Comparison of ENCODE assay signal across 9 mouse cellular contexts in genomic region chr6:125690057-125690703, GRCm38 (mm10). TPM values are rescaled to one million over a fixed set of nuclear protein-coding genes. Genes with fewer than 3 reads are reported as not detected.
DNase-seq lines count a peak whose midpoint lies in the region; ATAC-seq lines count a peak whose summit lies in the region.
"Had no signal": no experiment of that assay in that cellular context is flagged by ENCODE, and none has a peak within 500 bp of the region (broad histone marks: within the 10 kb centered on the region; RNA-seq: fewer than 3 reads in every experiment).

Ano2 (plus strand) TSS chr6:125690419.

- peak; percentile 75; the same call in 1 of the 2 replicates for ATAC-seq in kidney, embryonic 14.5 days (ENCODE audit: low FRiP score, low TSS enrichment)
- ATAC-seq in intestine, embryonic 14.5 days (replicated peaks; ENCODE audit: low FRiP score, low TSS enrichment, low read depth) = no peak
- ATAC-seq in neural tube, embryonic 15.5 days (ENCODE audit: low FRiP score) = peak; percentile 65
- no peak for ATAC-seq in megakaryocyte progenitor cell, adult 5-6 weeks (replicated peaks; ENCODE audit: poor library complexity)

- H3K36me3 ChIP-seq in kidney, embryonic 14.5 days (ENCODE audit: control insufficient read depth, insufficient read depth, low read length) = no peaks in the 10 kb centered on the region
- H3K36me3 ChIP-seq in intestine, embryonic 14.5 days (ENCODE audit: control insufficient read depth, insufficient read depth, low read length) = no peaks in the 10 kb centered on the region
- no peaks in the 10 kb centered on the region for H3K36me3 ChIP-seq in neural tube, embryonic 15.5 days
- H3K36me3 ChIP-seq: G1E had no signal

- H3K4me1 ChIP-seq in kidney, embryonic 14.5 days (ENCODE audit: control insufficient read depth, insufficient read depth, low read length) = peaks cover 11% of the 10 kb centered on the region; the same call in 1 of the 2 replicates
- 0 out of 2 replicates have a peak, but pooled peaks cover 3% of the 10 kb centered on the region for H3K4me1 ChIP-seq in intestine, embryonic 14.5 days (replicated peaks; ENCODE audit: control insufficient read depth, insufficient read depth, low read length)
- peaks cover 13% of the 10 kb centered on the region for H3K4me1 ChIP-seq in neural tube, embryonic 15.5 days

- H3K9ac ChIP-seq in kidney, embryonic 14.5 days (ENCODE audit: low read depth, low read length) = no peak within 1 kb of the TSS
- no peak within 1 kb of the TSS for H3K9ac ChIP-seq in intestine, embryonic 14.5 days (ENCODE audit: low read length)
- H3K9ac ChIP-seq in neural tube, embryonic 15.5 days (replicated peaks) = peak within 1 kb of the TSS; percentile 12

- no peaks in the 10 kb centered on the region for H3K27me3 ChIP-seq in kidney, embryonic 14.5 days (ENCODE audit: control insufficient read depth, insufficient read depth, low read length)
- H3K27me3 ChIP-seq in intestine, embryonic 14.5 days (replicated peaks; ENCODE audit: control insufficient read depth, insufficient read depth, low read length) = peaks cover 7% of the 10 kb centered on the region
- H3K27me3 ChIP-seq in neural tube, embryonic 15.5 days (replicated peaks) = 0 out of 2 replicates have a peak, but pooled peaks cover 3% of the 10 kb centered on the region

- H3K4me3 ChIP-seq in kidney, embryonic 14.5 days (ENCODE audit: low read length) = peak within 1 kb of the TSS; percentile 28
- no peak within 1 kb of the TSS; the same call in 1 of the 2 replicates for H3K4me3 ChIP-seq in intestine, embryonic 14.5 days (ENCODE audit: low read depth, low read length)
- H3K4me3 ChIP-seq in neural tube, embryonic 15.5 days (replicated peaks) = peak within 1 kb of the TSS; percentile 30

- 2% methylated on average over 20 of the region's 20 CpGs for WGBS in kidney, embryonic 14.5 days
- WGBS in intestine, embryonic 14.5 days = 3% methylated on average over 20 of the region's 20 CpGs
- 8% methylated on average over 20 of the region's 20 CpGs for WGBS in neural tube, embryonic 15.5 days

- no peak for DNase-seq in kidney, postnatal 14 days
- peak; percentile 10 for DNase-seq in ZHBTc4 (ENCODE audit: low read depth, low spot score)
- peak; percentile 38 for DNase-seq in embryo, embryonic 11 days
- peak; percentile 56 for DNase-seq in intestine, embryonic 14.5 days (ENCODE audit: low spot score)
- DNase-seq in frontal cortex, postnatal 10 days (ENCODE audit: low spot score in 2 of 2) = no peak

- H3K27ac ChIP-seq in kidney, embryonic 14.5 days (ENCODE audit: low read depth, low read length) = no peak within 1 kb of the TSS
- H3K27ac ChIP-seq in intestine, embryonic 14.5 days (ENCODE audit: low read depth) = no peak within 1 kb of the TSS
- H3K27ac ChIP-seq in neural tube, embryonic 15.5 days (replicated peaks) = no peak within 1 kb of the TSS

- H3K4me2 ChIP-seq in kidney, embryonic 14.5 days (replicated peaks; ENCODE audit: low read depth, low read length) = peak within 1 kb of the TSS; percentile 50
- H3K4me2 ChIP-seq in intestine, embryonic 14.5 days (ENCODE audit: low read length) = peak within 1 kb of the TSS; percentile 39
- peak within 1 kb of the TSS; percentile 64 for H3K4me2 ChIP-seq in neural tube, embryonic 15.5 days

- H3K9me3 ChIP-seq in kidney, embryonic 14.5 days (ENCODE audit: control insufficient read depth, low read length) = no peaks in the 10 kb centered on the region
- H3K9me3 ChIP-seq in intestine, embryonic 14.5 days (ENCODE audit: control insufficient read depth, low read length) = no peaks in the 10 kb centered on the region
- no peaks in the 10 kb centered on the region for H3K9me3 ChIP-seq in neural tube, embryonic 15.5 days (replicated peaks)

RNA-seq across cellular contexts. Expression of gene Ano2, which starts in this region (rescaled TPM):
- polyA plus RNA-seq in kidney, embryonic 14.5 days (2014; fragmentation: Nextera tagmentation; extraction: Ambion mirVana) = 0.17 and 0.27 TPM in 2 replicates
- 0.50 and 0.77 TPM in 2 replicates for polyA plus RNA-seq in intestine, embryonic 14.5 days (2014; fragmentation: Nextera tagmentation; extraction: Ambion mirVana)
- polyA plus RNA-seq in neural tube, embryonic 15.5 days (2015; fragmentation: Nextera tagmentation; extraction: Ambion mirVana) = 0.59 and 0.83 TPM in 2 replicates
- total RNA-seq in megakaryocyte progenitor cell, adult 5-6 weeks (2015) = not detected in 2 replicates
- not detected in 2 replicates for total RNA-seq in megakaryocyte progenitor cell, adult 5-6 weeks (2017)
- polyA plus RNA-seq: G1E had no signal

Comparison
In these comparisons a context has a peak if more than half of its experiments do, and no peak if none do; other contexts are left out.
1. Peak in ATAC-seq, H3K4me3 ChIP-seq and H3K4me2 ChIP-seq in kidney, embryonic 14.5 days; RNA of the gene not detected or under 1 TPM.
2. Peak in DNase-seq and H3K4me2 ChIP-seq in intestine, embryonic 14.5 days; RNA of the gene not detected or under 1 TPM.
3. Peak in ATAC-seq, H3K4me3 ChIP-seq, H3K9ac ChIP-seq and H3K4me2 ChIP-seq in neural tube, embryonic 15.5 days; RNA of the gene not detected or under 1 TPM.
4. DNase-seq: peak in ZHBTc4 (single experiment) and embryo, embryonic 11 days (single experiment); none in kidney, postnatal 14 days (single experiment) and frontal cortex, postnatal 10 days (0 of 2).
5. Peak in every context shown above with its lines, with median percentiles within 50 percentile points of each other: H3K4me2 ChIP-seq.